Mouse (Mus musculus) G1E (cell line): Measurements from ENCODE around the gene Map3k7cl.

Experiments used
- CTCF ChIP-seq: IDR thresholded peaks from 2 replicates; pipeline ENCODE4 v1.5.1; 2012; ENCODE audit warnings: low read depth, low read length, inconsistent platforms, mixed read lengths
- GATA1 ChIP-seq: IDR thresholded peaks from 2 replicates; pipeline ENCODE4 v1.6.1; 2012; ENCODE audit warnings: borderline replicate concordance, low read length, inconsistent platforms, mixed read lengths
- TAL1 ChIP-seq: conservative IDR thresholded peaks from 2 replicates; pipeline ENCODE4 v1.6.1; 2012; ENCODE audit warnings: low read depth, low read length, inconsistent platforms, mixed read lengths

GRCm38 (mm10) chr16:87595149-87595548 lies 42.0 kb downstream of the Map3k7cl start:
- TF ChIP-seq CTCF, result no peak
- TF ChIP-seq TAL1, result no peak
- TF ChIP-seq GATA1, result no peak
